Mouse (Mus musculus) kidney, embryonic 15.5 days (tissue): ENCODE results near the gene Fsip1. TPM values are rescaled to one million over a fixed set of nuclear protein-coding genes. Genes with fewer than 3 reads are reported as not detected.

ENCODE experiments used
- ATAC-seq: fragments of 200-750 bp; cut with Nextera tagmentation; replicated peaks from 2 replicates; pipeline ENCODE4 v1.8.0; 2017; ENCODE audit warnings: moderate TSS enrichment; ENCODE audit not compliant: low FRiP score
- H3K27ac ChIP-seq: fragments of 300-500 bp; sonication (generic); 2 replicates; pipeline ENCODE4 v1.5.1; 2015; ENCODE audit warnings: mild to moderate bottlenecking, inconsistent platforms
- H3K27me3 ChIP-seq: fragments of 300-500 bp; sonication (generic); 2 replicates; pipeline ENCODE4 v1.6.1; 2015; ENCODE audit warnings: inconsistent platforms
- H3K36me3 ChIP-seq: fragments of 300-500 bp; sonication (generic); 2 replicates; pipeline ENCODE4 v1.6.1; 2015; ENCODE audit warnings: inconsistent platforms
- H3K4me1 ChIP-seq: fragments of 300-500 bp; sonication (generic); 2 replicates; pipeline ENCODE4 v1.6.1; 2015; ENCODE audit warnings: inconsistent platforms
- H3K4me2 ChIP-seq: fragments of 300-500 bp; sonication (generic); 2 replicates; pipeline ENCODE4 v1.6.1; 2015; ENCODE audit warnings: moderate library complexity, mild to moderate bottlenecking, inconsistent platforms
- H3K4me3 ChIP-seq: fragments of 300-500 bp; sonication (generic); replicated peaks from 2 replicates; pipeline ENCODE4 v1.5.1; 2015; ENCODE audit warnings: mild to moderate bottlenecking, inconsistent platforms
- H3K9ac ChIP-seq: fragments of 300-500 bp; sonication (generic); 2 replicates; pipeline ENCODE4 v1.6.1; 2015; ENCODE audit warnings: mild to moderate bottlenecking, inconsistent platforms
- H3K9me3 ChIP-seq: fragments of 300-500 bp; sonication (generic); replicated peaks from 2 replicates; pipeline ENCODE4 v1.6.1; 2016; ENCODE audit warnings: inconsistent platforms
- WGBS: fragments of 180-500 bp; shearing (Covaris S2); methylation state at CpG from one replicate; pipeline ENCODE4 v1.1.7; 2015; ENCODE audit warnings: mixed read lengths; 5-methylcytosine and 5-hydroxymethylcytosine counted together
- polyA plus RNA-seq: library from polyadenylated mRNA; unstranded; fragments of >200 nt; fragmentation: Nextera tagmentation; extraction: Ambion mirVana; gene quantifications from 2 replicates; pipeline ENCODE4 v1.2.1, GENCODE M21; 2015

Gene Fsip1
- polyA plus RNA-seq, 1 experiment from 2014 or later, result 0.93 TPM

GRCm38 (mm10) chr2:118204646-118205045, 52.1 kb downstream of the Fsip1 start:
- peak overlapping the region; percentile 46; the same call in 1 of the 2 replicates for H3K27ac ChIP-seq
- no peaks in the 10 kb centered on the region for H3K36me3 ChIP-seq
- WGBS, result 75% methylated on average over 4 of the region's 4 CpGs
- H3K9ac ChIP-seq, result no peak overlapping the region
- no peak overlapping the region for H3K4me2 ChIP-seq
- H3K4me3 ChIP-seq, result no peak overlapping the region
- H3K4me1 ChIP-seq, result peaks cover 21% of the 10 kb centered on the region
- H3K9me3 ChIP-seq, result no peaks in the 10 kb centered on the region
- H3K27me3 ChIP-seq, result no peaks in the 10 kb centered on the region
- no peak for ATAC-seq

GRCm38 (mm10) chr2:118203739-118204461, 52.9 kb downstream of the Fsip1 start:
- Histone ChIP-seq H3K4me1 (peaks cover 21% of the 10 kb centered on the region), H3K4me3 (no peak overlapping the region), H3K4me2 (peak overlapping the region; percentile 40), H3K27ac (peak overlapping the region; percentile 46; the same call in 1 of the 2 replicates), H3K27me3 (no peaks in the 10 kb centered on the region), H3K9ac (no peak overlapping the region), H3K36me3 (no peaks in the 10 kb centered on the region), H3K9me3 (no peaks in the 10 kb centered on the region)
- 9% methylated on average over 16 of the region's 16 CpGs for WGBS
- ATAC-seq, result peak; percentile 54

GRCm38 (mm10) chr2:118202934-118203333, 53.8 kb downstream of the Fsip1 start:
- no peak overlapping the region for H3K9ac ChIP-seq
- H3K27me3 ChIP-seq, result no peaks in the 10 kb centered on the region
- no peaks in the 10 kb centered on the region for H3K9me3 ChIP-seq
- H3K4me3 ChIP-seq, result no peak overlapping the region
- no peak overlapping the region for H3K27ac ChIP-seq
- H3K4me2 ChIP-seq, result no peak overlapping the region
- H3K36me3 ChIP-seq, result no peaks in the 10 kb centered on the region
- peaks cover 17% of the 10 kb centered on the region for H3K4me1 ChIP-seq
- 62% methylated on average over 2 of the region's 2 CpGs for WGBS
- no peak for ATAC-seq

GRCm38 (mm10) chr2:118201983-118202382, 54.8 kb downstream of the Fsip1 start:
- Histone ChIP-seq H3K9me3 (no peaks in the 10 kb centered on the region), H3K27me3 (no peaks in the 10 kb centered on the region), H3K4me2 (no peak overlapping the region), H3K4me1 (peaks cover 17% of the 10 kb centered on the region), H3K4me3 (no peak overlapping the region), H3K27ac (no peak overlapping the region), H3K36me3 (no peaks in the 10 kb centered on the region), H3K9ac (no peak overlapping the region)
- no peak for ATAC-seq

- 4% methylated on average over 5 of the region's 5 CpGs for WGBS
- Histone ChIP-seq H3K4me3 (no peak overlapping the region), H3K9me3 (no peaks in the 10 kb centered on the region), H3K27me3 (no peaks in the 10 kb centered on the region), H3K9ac (no peak overlapping the region), H3K4me2 (no peak overlapping the region), H3K36me3 (no peaks in the 10 kb centered on the region), H3K4me1 (peaks cover 13% of the 10 kb centered on the region), H3K27ac (no peak overlapping the region)
- peak; percentile 50; the same call in 1 of the 2 replicates for ATAC-seq
Observed at GRCm38 (mm10) chr2:118199867-118200266, 56.9 kb downstream of the Fsip1 start.

GRCm38 (mm10) chr2:118196966-118197365, 59.8 kb downstream of the Fsip1 start:
- H3K36me3 ChIP-seq, result no peaks in the 10 kb centered on the region
- no peak overlapping the region for H3K4me2 ChIP-seq
- H3K9ac ChIP-seq, result no peak overlapping the region
- H3K4me3 ChIP-seq, result no peak overlapping the region
- H3K27ac ChIP-seq, result no peak overlapping the region
- ATAC-seq, result no peak
- no peaks in the 10 kb centered on the region for H3K27me3 ChIP-seq
- WGBS, result 82% methylated on average over 3 of the region's 3 CpGs
- no peaks in the 10 kb centered on the region for H3K4me1 ChIP-seq
- H3K9me3 ChIP-seq, result no peaks in the 10 kb centered on the region

- Histone ChIP-seq H3K9ac (no peak overlapping the region), H3K27me3 (no peaks in the 10 kb centered on the region), H3K4me2 (no peak overlapping the region), H3K9me3 (no peaks in the 10 kb centered on the region), H3K27ac (peak overlapping the region; percentile 34; the same call in 1 of the 2 replicates), H3K36me3 (no peaks in the 10 kb centered on the region), H3K4me1 (0 out of 2 replicates have a peak, but pooled peaks cover 3% of the 10 kb centered on the region), H3K4me3 (no peak overlapping the region)
- no peak for ATAC-seq
- WGBS, result 89% methylated on average over 2 of the region's 2 CpGs
Observed at GRCm38 (mm10) chr2:118182136-118182535, 74.6 kb downstream of the Fsip1 start.

GRCm38 (mm10) chr2:118179873-118180585, 76.7 kb downstream of the Fsip1 start:
- peak overlapping the region; percentile 82 for H3K27ac ChIP-seq
- no peak overlapping the region for H3K9ac ChIP-seq
- H3K36me3 ChIP-seq, result no peaks in the 10 kb centered on the region
- H3K27me3 ChIP-seq, result no peaks in the 10 kb centered on the region
- no peaks in the 10 kb centered on the region for H3K9me3 ChIP-seq
- peak overlapping the region; percentile 27 for H3K4me3 ChIP-seq
- 0 out of 2 replicates have a peak, but pooled peaks cover 3% of the 10 kb centered on the region for H3K4me1 ChIP-seq
- peak; percentile 52; the same call in 1 of the 2 replicates for ATAC-seq
- H3K4me2 ChIP-seq, result peak overlapping the region; percentile 55

- Histone ChIP-seq H3K9ac (no peak overlapping the region), H3K27me3 (no peaks in the 10 kb centered on the region), H3K4me2 (peak overlapping the region; percentile 55), H3K4me3 (peak overlapping the region; percentile 27), H3K27ac (peak overlapping the region; percentile 82), H3K9me3 (no peaks in the 10 kb centered on the region), H3K36me3 (no peaks in the 10 kb centered on the region), H3K4me1 (0 out of 2 replicates have a peak, but pooled peaks cover 3% of the 10 kb centered on the region)
- peak; percentile 69 for ATAC-seq
- WGBS, result 6% methylated on average over 9 of the region's 10 CpGs
Observed at GRCm38 (mm10) chr2:118179472-118179871, 77.3 kb downstream of the Fsip1 start.

GRCm38 (mm10) chr2:118174558-118175383, 82.0 kb downstream of the Fsip1 start:
- Histone ChIP-seq H3K4me3 (no peak overlapping the region), H3K4me2 (no peak overlapping the region), H3K27ac (no peak overlapping the region), H3K9ac (no peak overlapping the region), H3K9me3 (no peaks in the 10 kb centered on the region), H3K36me3 (no peaks in the 10 kb centered on the region), H3K4me1 (no peaks in the 10 kb centered on the region), H3K27me3 (no peaks in the 10 kb centered on the region)
- 79% methylated on average over 10 of the region's 10 CpGs for WGBS
- ATAC-seq, result no peak

GRCm38 (mm10) chr2:118168225-118168624, 88.5 kb downstream of the Fsip1 start:
- ATAC-seq, result no peak
- Histone ChIP-seq H3K36me3 (no peaks in the 10 kb centered on the region), H3K9me3 (no peaks in the 10 kb centered on the region), H3K4me1 (0 out of 2 replicates have a peak, but pooled peaks cover 6% of the 10 kb centered on the region), H3K4me2 (no peak overlapping the region), H3K27me3 (no peaks in the 10 kb centered on the region), H3K4me3 (no peak overlapping the region), H3K9ac (no peak overlapping the region), H3K27ac (no peak overlapping the region)
- WGBS, result 79% methylated on average over 1 of the region's 1 CpGs

GRCm38 (mm10) chr2:118167731-118168130, 89.0 kb downstream of the Fsip1 start:
- no peaks in the 10 kb centered on the region for H3K27me3 ChIP-seq
- H3K4me2 ChIP-seq, result no peak overlapping the region
- 86% methylated on average over 4 of the region's 4 CpGs for WGBS
- ATAC-seq, result no peak
- H3K9ac ChIP-seq, result no peak overlapping the region
- no peaks in the 10 kb centered on the region for H3K9me3 ChIP-seq
- H3K4me1 ChIP-seq, result 0 out of 2 replicates have a peak, but pooled peaks cover 6% of the 10 kb centered on the region
- no peak overlapping the region for H3K27ac ChIP-seq
- H3K36me3 ChIP-seq, result no peaks in the 10 kb centered on the region
- H3K4me3 ChIP-seq, result no peak overlapping the region
